In genomic region chr12:40133194-40133572, GRCm38 (mm10) we compare ENCODE assay signal across 9 mouse cellular contexts. TPM values are rescaled to one million over a fixed set of nuclear protein-coding genes. Genes with fewer than 3 reads are reported as not detected.
DNase-seq lines count a peak whose midpoint lies in the region; ATAC-seq and TF ChIP-seq lines count a peak whose summit lies in the region.
"Had no signal": no experiment of that assay in that cellular context is flagged by ENCODE, and none has a peak within 500 bp of the region (broad histone marks: within the 10 kb centered on the region; RNA-seq: fewer than 3 reads in every experiment).

No protein-coding gene starts in this region.

- H3K9ac ChIP-seq in heart, postnatal 0 days (replicated peaks; ENCODE audit: low read depth, low read length): no peak overlapping the region
- H3K9ac ChIP-seq in embryonic facial prominence, embryonic 12.5 days: no peak overlapping the region
- no peak overlapping the region; the same call in 1 of the 2 replicates for H3K9ac ChIP-seq in midbrain, embryonic 13.5 days (replicated peaks)

- H3K4me2 ChIP-seq in heart, postnatal 0 days (ENCODE audit: low read depth, low read length): peak overlapping the region; percentile 76
- H3K4me2 ChIP-seq in embryonic facial prominence, embryonic 12.5 days (replicated peaks): peak overlapping the region; percentile 82
- H3K4me2 ChIP-seq in midbrain, embryonic 13.5 days (replicated peaks): peak overlapping the region; percentile 85

- no peaks in the 10 kb centered on the region for H3K9me3 ChIP-seq in heart, postnatal 0 days (replicated peaks; ENCODE audit: control insufficient read depth, low read length)
- no peaks in the 10 kb centered on the region for H3K9me3 ChIP-seq in embryonic facial prominence, embryonic 12.5 days
- no peaks in the 10 kb centered on the region for H3K9me3 ChIP-seq in midbrain, embryonic 13.5 days

- H3K27me3 ChIP-seq in heart, postnatal 0 days (ENCODE audit: control insufficient read depth, insufficient read depth, low read length): 0 out of 2 replicates have a peak, but pooled peaks cover 5% of the 10 kb centered on the region
- H3K27me3 ChIP-seq in embryonic facial prominence, embryonic 12.5 days: peaks cover 39% of the 10 kb centered on the region
- H3K27me3 ChIP-seq in midbrain, embryonic 13.5 days: peaks cover 32% of the 10 kb centered on the region

- no peak for DNase-seq in heart, postnatal 0 days (ENCODE audit: low spot score)
- DNase-seq in heart, postnatal 10 days: no peak
- peak; percentile 7 for DNase-seq in induced T-regulatory cell, adult 2 months (ENCODE audit: low read depth)
- DNase-seq in cerebellum, adult 11-12 months: no peak
- DNase-seq in layer of hippocampus, adult 11-12 months (ENCODE audit: low spot score): no peak
- DNase-seq in right cerebral cortex, postnatal 36 days (ENCODE audit: low spot score in 2 of 2): no peak

- H3K27ac ChIP-seq in heart, postnatal 0 days (ENCODE audit: low read depth): no peak overlapping the region
- H3K27ac ChIP-seq in embryonic facial prominence, embryonic 12.5 days: no peak overlapping the region
- H3K27ac ChIP-seq in midbrain, embryonic 13.5 days: no peak overlapping the region

- no peaks in the 10 kb centered on the region for H3K36me3 ChIP-seq in heart, postnatal 0 days (replicated peaks; ENCODE audit: control insufficient read depth, insufficient read depth, low read length)
- H3K36me3 ChIP-seq in embryonic facial prominence, embryonic 12.5 days: no peaks in the 10 kb centered on the region
- no peaks in the 10 kb centered on the region for H3K36me3 ChIP-seq in midbrain, embryonic 13.5 days

- intact Hi-C loops in heart, postnatal 10 days (cut with DNase I): no loop called here

- peaks cover 12% of the 10 kb centered on the region; the same call in 1 of the 2 replicates for H3K4me1 ChIP-seq in heart, postnatal 0 days (ENCODE audit: control insufficient read depth, insufficient read depth)
- peaks cover 9% of the 10 kb centered on the region for H3K4me1 ChIP-seq in embryonic facial prominence, embryonic 12.5 days
- H3K4me1 ChIP-seq in midbrain, embryonic 13.5 days (replicated peaks): peaks cover 16% of the 10 kb centered on the region

- TF ChIP-seq EP300 in heart, postnatal 0 days (IDR thresholded peaks at IDR 0.05; ENCODE audit: low read depth): no peak

- WGBS in heart, postnatal 0 days: 17% methylated on average over 10 of the region's 10 CpGs
- WGBS in embryonic facial prominence, embryonic 12.5 days: 12% methylated on average over 10 of the region's 10 CpGs
- WGBS in midbrain, embryonic 13.5 days: 16% methylated on average over 10 of the region's 10 CpGs

- no peak for ATAC-seq in heart, postnatal 0 days (ENCODE audit: insufficient read depth, low read depth)
- no peak for ATAC-seq in embryonic facial prominence, embryonic 12.5 days (ENCODE audit: insufficient number of reproducible peaks, insufficient read depth, low FRiP score, low TSS enrichment)
- no peak for ATAC-seq in midbrain, embryonic 13.5 days

- peak overlapping the region; percentile 52 for H3K4me3 ChIP-seq in heart, postnatal 0 days (ENCODE audit: low read depth, low read length)
- peak overlapping the region; percentile 44 for H3K4me3 ChIP-seq in embryonic facial prominence, embryonic 12.5 days
- peak overlapping the region; percentile 46 for H3K4me3 ChIP-seq in midbrain, embryonic 13.5 days (replicated peaks)

- TF ChIP-seq CTCF in heart, postnatal 0 days (IDR thresholded peaks at IDR 0.05; ENCODE audit: low read depth): no peak

RNA-seq across cellular contexts. Expression of gene Scin, which starts 0.8 kb away (rescaled TPM):
- 2.5 and 2.7 TPM in 2 replicates for total RNA-seq in heart, postnatal 0 days (2014; rRNA removed; ENCODE audit: low replicate concordance)
- polyA plus RNA-seq in heart, postnatal 0 days (2015; fragmentation: Nextera tagmentation; extraction: Ambion mirVana): 2.7 and 2.8 TPM in 2 replicates
- 1 to 10 TPM; 2.1 to 2.6 TPM for total RNA-seq in heart, postnatal 10 days (2021)
- 2.0 and 3.1 TPM in 2 replicates for polyA plus RNA-seq in embryonic facial prominence, embryonic 12.5 days (2016; fragmentation: Nextera tagmentation; extraction: Ambion mirVana)
- polyA plus RNA-seq in midbrain, embryonic 13.5 days (2015; fragmentation: Nextera tagmentation; extraction: Ambion mirVana): not detected in 2 replicates
- total RNA-seq: neutrophil, adult 5-6 weeks had no signal
